Mouse (Mus musculus) C2C12 (cell line): Measurements from ENCODE around the gene Nfic. TPM values are rescaled to one million over a fixed set of nuclear protein-coding genes. Genes with fewer than 3 reads are reported as not detected.

Source experiments
- H3K27me3 ChIP-seq: one replicate; pipeline ENCODE4 v1.6.1; 2011; ENCODE audit not compliant: control insufficient read depth, insufficient read depth, insufficient read length
- H3K36me3 ChIP-seq: one replicate; pipeline ENCODE4 v1.6.1; 2011; ENCODE audit not compliant: control insufficient read depth, insufficient read depth
- H3K4me3 ChIP-seq: one replicate; pipeline ENCODE4 v1.5.1; 2011; ENCODE audit warnings: mild to moderate bottlenecking, control low read depth; ENCODE audit not compliant: poor library complexity, insufficient read depth, severe bottlenecking
- H3K79me2 ChIP-seq: one replicate; pipeline ENCODE4 v1.6.1; 2011; ENCODE audit not compliant: control insufficient read depth, insufficient read depth
- H3K79me3 ChIP-seq: one replicate; pipeline ENCODE4 v1.6.1; 2011; ENCODE audit warnings: low read depth, control low read depth
- H3ac ChIP-seq: one replicate; pipeline ENCODE3; 2011; ENCODE audit warnings: low read depth; ENCODE audit not compliant: control insufficient read depth, insufficient read length
- CEBPB ChIP-seq: IDR thresholded peaks from one replicate; pipeline ENCODE4 v1.6.1; 2011; ENCODE audit warnings: low read depth, mild to moderate bottlenecking, control low read depth, moderate library complexity
- CTCF ChIP-seq: IDR thresholded peaks from one replicate; pipeline ENCODE4 v1.5.1; 2011; ENCODE audit not compliant: control insufficient read depth, insufficient read depth, insufficient read length
- FOSL1 ChIP-seq: IDR thresholded peaks from one replicate; pipeline ENCODE4 v1.8.0; 2011; ENCODE audit warnings: mild to moderate bottlenecking, low read length; ENCODE audit not compliant: poor library complexity, insufficient read depth, severe bottlenecking
- MAX ChIP-seq: IDR thresholded peaks from one replicate; pipeline ENCODE4 v1.6.1; 2011; ENCODE audit warnings: mild to moderate bottlenecking, control low read depth
- MYOD1 ChIP-seq: IDR thresholded peaks from one replicate; pipeline ENCODE4 v1.6.1; 2011; ENCODE audit warnings: low read depth; ENCODE audit not compliant: control insufficient read depth, insufficient read length
- MYOG ChIP-seq: IDR thresholded peaks from one replicate; pipeline ENCODE4 v1.6.1; 2011; ENCODE audit not compliant: control insufficient read depth, insufficient read length; ENCODE audit errors: extremely low read depth
- USF1 ChIP-seq: IDR thresholded peaks from one replicate; pipeline ENCODE4 v1.6.1; 2011; ENCODE audit warnings: low read depth, mild to moderate bottlenecking, control low read depth, moderate library complexity
- polyA plus RNA-seq: library from polyadenylated mRNA; unstranded; fragments of >200 nt; fragmentation: generic; extraction: Trizol; gene quantifications from one replicate; pipeline ENCODE4 v1.2.1, GENCODE M21; 2012; ENCODE audit warnings: missing spikeins

Nfic gene
- polyA plus RNA-seq, 1 experiment = 86.7 TPM

- Histone ChIP-seq H3K27me3 (no peaks in the 10 kb centered on the region), H3ac (no peak overlapping the region), H3K79me2 (peaks cover 100% of the 10 kb centered on the region), H3K79me3 (peaks cover 79% of the 10 kb centered on the region), H3K36me3 (peaks cover 86% of the 10 kb centered on the region), H3K4me3 (no peak overlapping the region)
- TF ChIP-seq USF1 (no peak), FOSL1 (no peak), MYOG (no peak), MYOD1 (no peak), CTCF (no peak), MAX (no peak)
Observed at GRCm38 (mm10) chr10:81415549-81416310, 39.7 kb downstream of the Nfic start.

DNA sequence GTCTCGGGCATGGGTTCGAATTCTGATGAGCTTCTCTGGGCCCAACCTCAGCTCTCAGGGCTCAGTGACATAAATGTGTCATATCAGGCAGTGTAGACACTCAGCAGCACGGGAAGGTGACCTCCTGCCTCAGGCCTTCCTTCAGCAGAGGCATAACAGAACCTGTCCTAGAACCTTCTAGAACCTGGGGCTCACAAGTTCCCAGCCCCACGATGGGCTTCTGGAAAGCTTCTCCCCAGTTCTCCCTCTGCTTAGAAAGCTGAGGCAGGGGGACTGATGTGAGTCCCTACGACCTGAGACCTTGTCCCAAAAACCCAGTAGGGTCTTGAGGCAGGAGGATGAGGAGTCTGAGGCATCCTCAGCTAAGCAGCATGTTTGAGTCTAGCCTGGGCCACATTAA, 40.3 kb downstream of the Nfic start:
- Histone ChIP-seq H3ac (no peak overlapping the region), H3K79me2 (peaks cover 100% of the 10 kb centered on the region), H3K36me3 (peaks cover 86% of the 10 kb centered on the region), H3K27me3 (no peaks in the 10 kb centered on the region), H3K4me3 (no peak overlapping the region), H3K79me3 (peaks cover 77% of the 10 kb centered on the region)
- TF ChIP-seq USF1 = no peak

- Histone ChIP-seq H3K79me2 (peaks cover 100% of the 10 kb centered on the region), H3K79me3 (peaks cover 76% of the 10 kb centered on the region), H3K36me3 (peaks cover 86% of the 10 kb centered on the region), H3ac (no peak overlapping the region), H3K27me3 (no peaks in the 10 kb centered on the region), H3K4me3 (no peak overlapping the region)
- TF ChIP-seq MYOD1 (no peak), FOSL1 (no peak), MYOG (no peak), CTCF (no peak), MAX (no peak), USF1 (no peak), CEBPB (no peak)
Observed at GRCm38 (mm10) chr10:81414682-81415081, 40.8 kb downstream of the Nfic start.

DNA sequence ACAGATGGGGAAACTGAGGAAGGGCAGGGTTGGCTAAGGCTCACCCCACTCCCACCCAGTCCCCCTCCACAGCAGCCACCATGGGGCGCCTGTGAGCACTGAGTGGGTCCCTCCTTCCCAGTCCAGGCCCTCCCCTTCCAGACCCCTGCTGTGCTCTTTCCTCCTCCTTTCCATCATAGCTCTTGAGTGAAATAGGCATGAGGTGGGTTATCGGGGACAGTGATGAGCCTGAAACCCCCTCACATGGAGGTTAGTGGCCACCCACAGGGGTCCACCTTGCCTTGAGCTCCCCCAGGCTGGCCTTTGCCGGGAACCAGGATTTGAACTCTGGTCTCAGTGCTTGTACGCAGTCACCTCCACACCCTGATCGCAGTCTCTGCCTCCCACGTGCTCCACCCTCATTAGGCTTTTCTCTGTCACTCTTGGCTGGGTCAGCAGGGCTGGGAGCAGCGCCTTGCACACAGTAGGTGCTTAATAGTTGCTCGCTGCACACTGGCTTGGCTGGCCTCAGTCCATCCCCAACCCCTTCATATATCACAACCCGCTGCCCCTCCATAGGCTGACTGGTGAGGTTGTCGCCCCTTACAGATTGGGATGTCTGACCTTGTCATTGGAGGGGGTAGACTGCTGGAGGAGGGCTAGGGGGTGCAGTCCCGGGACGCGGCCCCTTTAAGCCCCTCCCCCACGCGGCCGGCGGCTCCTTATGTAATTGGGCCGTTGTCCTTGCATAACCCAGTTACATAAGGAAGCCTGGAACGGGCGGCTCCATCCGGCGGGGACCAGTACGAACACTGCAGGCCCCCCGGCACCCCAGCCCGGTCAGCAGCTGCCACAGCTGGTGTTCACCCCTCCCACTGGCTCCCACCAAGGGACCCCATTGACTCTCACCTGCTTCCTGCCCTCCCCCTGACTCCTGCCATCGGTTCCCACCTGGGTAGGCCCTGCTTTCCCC, 41.8 kb downstream of the Nfic start:
- H3K79me2 ChIP-seq = peaks cover 93% of the 10 kb centered on the region
- peaks cover 65% of the 10 kb centered on the region for H3K79me3 ChIP-seq
- H3ac ChIP-seq = no peak overlapping the region
- H3K4me3 ChIP-seq = no peak overlapping the region
- H3K27me3 ChIP-seq = no peaks in the 10 kb centered on the region
- TF ChIP-seq MYOG (no peak), CEBPB (no peak), MYOD1 (no peak), CTCF (no peak), USF1 (no peak), MAX (no peak)
- H3K36me3 ChIP-seq = peaks cover 80% of the 10 kb centered on the region

DNA sequence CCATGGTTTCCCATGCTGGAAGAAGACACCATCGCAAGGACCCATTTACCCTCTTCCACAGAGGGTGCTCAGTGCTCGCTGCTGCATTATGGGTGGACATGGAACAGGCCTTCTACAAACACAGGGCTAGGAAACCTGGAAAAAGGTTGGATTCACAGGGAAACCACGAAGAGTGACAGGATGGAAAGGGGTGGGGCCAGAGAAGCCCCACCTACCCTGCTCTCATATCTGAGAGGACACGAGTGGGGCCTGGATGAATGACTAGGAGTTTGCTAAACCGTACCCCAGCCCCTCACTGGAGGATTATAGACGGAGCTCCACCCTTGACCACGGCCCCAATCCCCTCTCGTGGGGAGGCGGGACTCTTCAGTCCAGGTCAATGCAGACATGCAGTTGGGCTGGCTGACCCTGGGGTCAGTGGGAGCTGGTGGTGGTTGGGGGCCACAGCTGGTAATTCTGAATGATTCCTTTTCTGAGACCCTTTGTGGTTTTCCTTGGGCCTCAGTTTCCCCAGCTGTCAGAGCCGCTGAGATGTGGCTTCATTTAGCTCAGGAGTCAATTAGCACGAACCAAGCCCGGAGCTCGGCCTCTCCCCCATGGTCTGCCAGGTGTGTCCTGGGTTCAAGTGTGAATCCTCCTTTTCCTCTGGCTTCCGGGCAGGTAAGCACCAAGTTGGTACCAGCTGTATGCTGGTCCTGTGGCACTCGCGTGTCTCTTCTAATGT, 42.7 kb downstream of the Nfic start:
- Histone ChIP-seq H3K79me3 (peaks cover 58% of the 10 kb centered on the region), H3ac (no peak overlapping the region), H3K4me3 (no peak overlapping the region), H3K27me3 (no peaks in the 10 kb centered on the region), H3K36me3 (peaks cover 81% of the 10 kb centered on the region), H3K79me2 (peaks cover 85% of the 10 kb centered on the region)
- no peak for TF ChIP-seq MYOD1
- no peak for TF ChIP-seq CEBPB
- TF ChIP-seq FOSL1 = no peak
- TF ChIP-seq MAX = no peak
- TF ChIP-seq USF1 = no peak
- TF ChIP-seq CTCF = no peak
- no peak for TF ChIP-seq MYOG
